Mouse (Mus musculus): ENCODE data around the gene Rapgef3. TPM values are rescaled to one million over a fixed set of nuclear protein-coding genes. Genes with fewer than 3 reads are reported as not detected.

Gene Rapgef3
- polyA plus RNA-seq, 1 experiment, result 78.4 TPM

DNA sequence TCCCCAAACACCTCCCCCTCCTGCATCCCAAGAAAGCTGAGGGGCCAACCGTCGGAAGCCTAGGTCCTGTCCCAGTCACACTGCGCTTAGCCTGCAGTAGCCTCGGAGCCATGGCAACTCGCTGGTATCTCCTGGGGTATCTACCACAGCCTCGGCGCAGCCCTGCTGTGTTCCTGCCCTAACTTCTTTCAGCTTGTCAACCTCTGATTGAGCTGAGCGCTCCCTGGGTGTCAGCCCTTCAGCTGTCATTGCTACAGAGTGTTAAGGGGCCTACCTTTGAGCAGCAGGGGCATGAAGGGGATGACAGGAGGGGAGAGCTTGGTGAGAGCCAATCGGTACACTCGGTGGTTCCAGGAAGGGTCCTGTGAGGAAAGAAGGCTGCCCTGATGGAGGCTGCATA, 19.5 kb downstream of the Rapgef3 start:
- no peak for DNase-seq (ENCODE audit: extremely low spot score in 1 of 2, low spot score in 1 of 2)

- DNase-seq (ENCODE audit: extremely low spot score in 1 of 2, low spot score in 1 of 2), result no peak
Measured at GRCm38 (mm10) chr15:97747486-97747885, 20.3 kb downstream of the Rapgef3 start.

- DNase-seq (ENCODE audit: extremely low spot score in 1 of 2, low spot score in 1 of 2), result no peak
Measured at GRCm38 (mm10) chr15:97746748-97747147, 21.0 kb downstream of the Rapgef3 start.

DNA sequence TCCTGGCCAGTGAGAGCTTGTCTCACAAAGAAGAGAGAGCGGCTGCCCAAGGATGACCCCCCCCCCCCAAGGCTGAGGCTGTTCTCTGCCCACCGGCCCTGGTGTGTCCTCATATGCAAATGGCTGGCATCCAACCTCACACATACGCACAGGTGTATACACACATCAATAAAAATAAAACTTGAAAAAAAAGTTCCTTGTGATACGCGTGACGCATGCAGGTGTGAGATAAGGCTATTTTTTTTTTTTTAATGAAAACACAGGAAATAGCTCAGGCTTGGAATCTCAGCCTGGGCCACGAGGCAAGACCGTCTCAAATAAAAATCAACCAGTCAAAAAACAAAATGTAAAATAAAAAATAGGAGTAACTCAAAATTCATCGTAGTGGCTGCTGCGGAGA, 21.5 kb downstream of the Rapgef3 start:
- DNase-seq (ENCODE audit: extremely low spot score in 1 of 2, low spot score in 1 of 2), result no peak

DNA sequence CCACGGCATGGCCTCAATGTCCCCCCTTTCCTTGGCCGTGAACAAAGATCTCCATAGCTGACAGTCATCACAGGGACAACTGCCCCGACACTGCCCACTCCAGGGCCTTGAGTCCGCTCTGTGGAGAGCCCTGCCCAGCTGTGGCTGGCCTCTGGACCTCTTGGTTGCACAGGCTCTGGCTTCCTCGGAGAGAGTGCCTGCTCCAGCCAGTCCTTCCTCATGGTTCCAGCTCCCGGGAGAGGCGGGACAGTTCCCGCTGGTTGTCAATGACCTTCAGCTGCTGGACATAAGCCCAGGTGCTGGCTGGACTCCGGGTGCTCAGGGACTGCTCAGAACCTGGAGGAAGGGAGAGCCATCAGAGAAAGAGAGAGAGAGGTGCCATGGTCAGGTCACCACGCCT, 22.4 kb downstream of the Rapgef3 start:
- no peak for DNase-seq (ENCODE audit: extremely low spot score in 1 of 2, low spot score in 1 of 2)

DNA sequence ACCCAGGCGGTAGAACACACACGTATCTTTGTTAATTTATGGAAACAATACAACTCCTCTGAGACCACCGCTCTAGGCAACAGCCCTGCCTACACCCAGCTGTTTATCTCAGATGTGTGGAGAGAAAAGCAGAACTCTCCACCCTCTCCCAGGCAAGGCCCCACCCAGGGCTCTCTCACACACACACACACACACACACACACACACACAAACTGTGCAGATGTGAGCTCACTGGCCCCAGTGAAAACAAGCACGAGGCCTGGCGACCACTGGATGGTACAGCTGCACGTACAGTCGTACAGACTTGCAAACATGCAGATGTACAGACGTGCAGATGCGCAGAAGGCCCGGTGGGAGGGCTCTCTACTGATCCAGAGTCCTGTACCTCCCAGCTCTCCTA, 22.8 kb downstream of the Rapgef3 start:
- no peak for DNase-seq (ENCODE audit: extremely low spot score in 1 of 2, low spot score in 1 of 2)

- no peak for DNase-seq (ENCODE audit: extremely low spot score in 1 of 2, low spot score in 1 of 2)
Measured at GRCm38 (mm10) chr15:97743961-97744525, 23.7 kb downstream of the Rapgef3 start.

DNA sequence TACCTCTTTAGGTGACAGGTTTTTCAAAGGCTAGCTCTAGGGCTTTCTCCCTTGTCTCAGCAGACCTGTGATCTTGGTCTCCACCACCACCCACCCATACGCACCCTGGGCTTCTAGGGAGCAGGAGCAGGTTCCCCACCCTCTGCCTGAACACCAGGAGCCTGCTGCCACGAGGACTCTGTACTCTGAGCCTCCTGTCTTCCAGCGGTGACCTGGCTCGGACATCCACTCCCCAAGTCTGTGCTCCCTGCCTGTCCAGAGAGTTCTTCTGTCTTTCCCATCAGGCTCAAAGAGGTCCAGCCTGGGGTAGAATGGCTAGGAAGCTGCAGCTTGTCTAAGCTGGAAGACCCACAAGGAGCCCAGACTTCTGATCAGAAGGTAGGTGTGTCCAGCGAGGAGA, 24.6 kb downstream of the Rapgef3 start:
- DNase-seq (ENCODE audit: extremely low spot score in 1 of 2, low spot score in 1 of 2), result no peak

- DNase-seq (ENCODE audit: extremely low spot score in 1 of 2, low spot score in 1 of 2), result no peak
Measured at GRCm38 (mm10) chr15:97742600-97742999, 25.2 kb downstream of the Rapgef3 start.

DNA sequence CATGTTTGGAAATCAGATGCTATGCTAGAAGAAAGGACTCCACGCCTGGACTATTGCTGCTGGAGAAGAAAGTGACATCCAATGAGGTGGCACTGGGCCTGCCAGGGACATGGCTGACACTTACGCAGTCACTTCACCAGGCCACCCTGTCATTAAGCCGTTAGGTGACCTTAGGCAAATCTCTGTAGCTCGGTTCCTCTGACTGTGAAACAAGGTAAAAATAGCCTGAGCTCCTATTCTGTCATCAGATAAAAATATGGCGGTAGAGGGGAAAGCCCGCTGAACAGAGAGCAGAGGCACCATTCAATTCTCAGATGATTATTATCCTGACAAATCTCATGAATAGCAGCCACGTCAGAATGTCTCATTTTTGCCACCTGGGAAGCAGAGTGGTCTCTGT, 25.7 kb downstream of the Rapgef3 start:
- no peak for DNase-seq (ENCODE audit: extremely low spot score in 1 of 2, low spot score in 1 of 2)

GRCm38 (mm10) chr15:97741662-97742061, 26.1 kb downstream of the Rapgef3 start:
- no peak for DNase-seq (ENCODE audit: extremely low spot score in 1 of 2, low spot score in 1 of 2)

GRCm38 (mm10) chr15:97740283-97740732, 27.5 kb downstream of the Rapgef3 start:
- DNase-seq (ENCODE audit: extremely low spot score in 1 of 2, low spot score in 1 of 2), result no peak

- no peak for DNase-seq (ENCODE audit: extremely low spot score in 1 of 2, low spot score in 1 of 2)
Measured at GRCm38 (mm10) chr15:97738923-97739322, 28.8 kb downstream of the Rapgef3 start.

- no peak for DNase-seq (ENCODE audit: extremely low spot score in 1 of 2, low spot score in 1 of 2)
Measured at GRCm38 (mm10) chr15:97731988-97732387, 35.8 kb downstream of the Rapgef3 start.

- DNase-seq (ENCODE audit: extremely low spot score in 1 of 2, low spot score in 1 of 2), result no peak
Measured at GRCm38 (mm10) chr15:97731111-97731510, 36.7 kb downstream of the Rapgef3 start, which contains the start of gene Endou. TSS of gene Endou (minus strand) at chr15:97731339.

DNA sequence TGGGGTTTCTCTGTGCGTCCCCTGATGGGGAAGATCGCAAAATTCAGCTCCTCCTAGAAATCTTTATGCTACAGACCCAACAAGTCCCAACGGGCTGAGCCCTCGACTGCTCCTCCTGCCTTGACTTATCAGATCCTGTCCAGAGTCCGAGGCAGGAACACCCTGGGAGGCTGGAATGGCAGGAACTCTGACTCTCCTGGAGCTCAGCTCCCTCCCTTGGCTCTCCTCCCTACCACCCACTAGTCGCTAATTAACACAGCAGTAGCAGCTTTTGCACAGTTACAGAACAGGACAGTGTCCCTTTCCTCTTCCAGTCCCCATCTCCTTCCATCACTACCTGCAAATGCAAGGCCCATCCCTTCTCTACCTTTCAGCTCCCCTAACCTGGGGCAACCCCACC, 37.4 kb downstream of the Rapgef3 start:
- no peak for DNase-seq (ENCODE audit: extremely low spot score in 1 of 2, low spot score in 1 of 2)

DNA sequence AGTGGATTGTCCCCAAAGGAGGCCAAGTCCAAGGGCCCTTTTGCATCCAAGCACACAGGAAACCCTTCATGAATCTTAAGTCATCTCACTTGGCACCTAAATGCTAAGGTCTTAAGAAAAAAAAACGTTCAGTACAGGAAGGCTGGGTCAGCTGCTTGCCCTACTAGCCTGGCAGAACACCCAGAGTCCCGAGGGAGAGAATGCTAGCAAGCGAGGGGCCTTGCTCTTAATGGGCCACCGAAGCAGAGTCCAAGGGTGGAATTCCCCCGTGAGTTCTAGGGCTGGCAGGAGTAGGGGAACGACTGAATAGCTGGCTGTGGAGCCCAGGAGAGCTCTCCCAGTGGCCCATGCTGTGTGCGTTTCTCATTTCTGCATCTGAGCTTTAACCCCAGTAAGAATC, 39.0 kb downstream of the Rapgef3 start:
- DNase-seq (ENCODE audit: extremely low spot score in 1 of 2, low spot score in 1 of 2), result peak in 1 of 2 experiments; percentile 45

DNA sequence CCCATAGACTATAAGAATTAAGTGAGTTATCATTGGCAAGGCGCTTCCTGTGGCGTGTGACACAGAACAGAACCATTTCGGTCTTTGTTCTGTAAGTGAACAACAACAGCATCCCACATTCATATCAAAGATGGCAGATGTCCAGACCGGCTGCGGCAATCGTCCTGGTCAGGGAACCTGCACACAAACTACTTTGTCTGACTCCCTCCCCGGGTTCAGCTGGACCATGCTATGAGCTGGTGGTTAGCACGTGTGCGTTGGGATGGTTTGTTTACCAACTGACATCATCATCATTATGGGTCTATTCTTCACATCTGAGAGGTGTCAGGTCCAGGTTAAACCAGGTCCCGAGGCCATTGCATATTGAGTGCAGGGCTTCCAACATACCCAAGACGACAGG, 39.4 kb downstream of the Rapgef3 start:
- no peak for DNase-seq (ENCODE audit: extremely low spot score in 1 of 2, low spot score in 1 of 2)

GRCm38 (mm10) chr15:97727520-97727919, 40.3 kb downstream of the Rapgef3 start:
- DNase-seq (ENCODE audit: extremely low spot score in 1 of 2, low spot score in 1 of 2), result no peak

DNA sequence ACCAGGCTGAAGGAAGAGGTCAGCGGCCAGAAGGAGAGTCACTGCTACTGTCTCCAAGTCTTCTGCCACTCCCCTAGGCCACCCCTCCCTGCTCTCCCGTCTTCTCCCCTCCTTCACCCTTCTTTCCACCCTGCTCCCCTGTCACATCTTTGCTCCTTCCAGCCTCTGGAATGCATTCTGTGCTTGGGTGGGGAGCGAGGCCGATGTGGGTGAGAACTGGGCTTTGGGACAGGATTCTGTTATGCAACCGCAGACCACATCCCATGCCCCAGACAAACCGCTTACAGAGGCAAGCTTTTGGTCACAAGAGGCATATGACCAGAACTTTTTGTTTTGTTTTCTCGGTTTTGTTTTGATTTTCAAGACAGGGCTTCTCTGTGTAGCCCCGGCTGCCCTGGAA, 40.7 kb downstream of the Rapgef3 start:
- no peak for DNase-seq (ENCODE audit: extremely low spot score in 1 of 2, low spot score in 1 of 2)

DNA sequence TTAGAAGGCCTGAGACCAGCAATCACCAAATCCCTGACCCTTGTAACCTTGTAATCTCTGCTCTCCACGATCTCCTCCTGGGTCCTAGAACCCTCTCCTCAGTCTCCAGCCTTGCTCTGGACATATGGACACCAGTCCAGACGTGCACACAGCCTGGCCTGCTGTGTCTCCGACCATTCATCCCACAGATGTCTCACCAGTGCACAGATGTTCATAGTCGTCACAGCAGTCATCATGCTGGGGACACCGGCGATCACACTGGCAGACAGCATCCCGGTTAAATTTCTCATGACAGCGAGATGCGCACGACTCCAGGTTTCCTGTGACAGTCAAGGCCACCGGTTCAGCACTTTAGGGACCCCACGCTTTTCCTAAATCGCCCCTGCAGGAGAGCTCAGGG, 41.5 kb downstream of the Rapgef3 start:
- no peak for DNase-seq (ENCODE audit: extremely low spot score in 1 of 2, low spot score in 1 of 2)

GRCm38 (mm10) chr15:97725198-97725785, 42.5 kb downstream of the Rapgef3 start:
- DNase-seq (ENCODE audit: extremely low spot score in 1 of 2, low spot score in 1 of 2), result no peak

Measured in frontal cortex, adult 2 months (tissue).